Mouse (Mus musculus) T-cell, adult 66 days (primary cell): Measurements from ENCODE around the gene Rnf25. TPM values are rescaled to one million over a fixed set of nuclear protein-coding genes. Genes with fewer than 3 reads are reported as not detected.

Experiments used
- total RNA-seq, 2 experiments: library from RNA; stranded (reverse); gene quantifications; 3 replicates in 1 of 2; 4 replicates in 1 of 2; pipeline ENCODE4 v1.2.4; 2023

Rnf25 gene
- 10 to 100 TPM; 44.5 to 53.4 TPM for total RNA-seq

GRCm38 (mm10) chr1:74601267-74601962 lies at the start of gene Rnf25, which contains the start of gene Stk36:
Gene Rnf25, minus strand, starts transcription at chr1:74601397.
Gene Stk36, plus strand, starts transcription at chr1:74601445.

GRCm38 (mm10) chr1:74587773-74588445 lies 13.3 kb downstream of the Rnf25 start, which contains the start of the genes Zfp142 and Bcs1l:
Gene Zfp142, minus strand, starts transcription at chr1:74588246.
Gene Bcs1l, plus strand, starts transcription at chr1:74588289.

DNA sequence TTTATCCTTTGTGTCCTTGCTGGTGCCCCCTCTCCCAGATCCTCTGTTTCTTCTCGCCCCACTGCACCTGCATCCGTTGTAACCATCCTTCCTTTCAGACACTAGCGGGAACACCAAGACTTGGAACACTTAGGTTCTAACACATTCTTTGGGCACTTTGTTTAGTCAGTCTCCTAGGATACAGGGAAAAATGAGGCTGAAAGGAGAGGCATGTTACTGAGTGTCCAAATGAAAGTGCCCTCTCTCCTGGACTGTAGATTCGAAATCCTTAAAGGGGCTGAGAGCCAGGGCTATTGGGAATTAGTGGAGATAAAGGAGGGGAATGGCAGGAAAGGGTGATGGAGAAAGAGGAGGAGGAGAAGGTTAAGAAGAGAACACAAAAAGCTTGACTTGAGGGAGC lies 57.0 kb downstream of the Rnf25 start, which contains the start of gene Usp37:
Usp37 (minus strand) TSS at position 101 of the 400 bp plus-strand sequence.

Other genes starting within 250 kb of the Rnf25 start
- gene Catip, start 239.3 kb downstream of the Rnf25 start, total RNA-seq, result not detected
- 1 to 10 TPM; 1.7 to 3.5 TPM for gene Slc11a1, start 226.2 kb downstream of the Rnf25 start, total RNA-seq
- gene Ctdsp1, start 209.9 kb downstream of the Rnf25 start, total RNA-seq, result 100 to 1,000 TPM; 120 to 129 TPM
- 1 to 10 TPM in 1 of 2 experiments, under 1 TPM in 1; 0.96 to 3.3 TPM for gene Vil1, start 192.0 kb downstream of the Rnf25 start, total RNA-seq
- 10 to 100 TPM; 30.6 to 32.4 TPM for gene Cnot9, start 95.3 kb downstream of the Rnf25 start, total RNA-seq
- gene Plcd4, start 58.5 kb downstream of the Rnf25 start, total RNA-seq, result under 1 TPM; 0.62 to 0.84 TPM
- gene Usp37, start 57.1 kb downstream of the Rnf25 start, total RNA-seq, result 10 to 100 TPM; 25.0 to 27.9 TPM
- gene Zfp142, start 13.2 kb downstream of the Rnf25 start, total RNA-seq, result 10 to 100 TPM; 49.4 to 61.7 TPM
- 10 to 100 TPM; 12.3 to 13.8 TPM for gene Bcs1l, start 13.1 kb downstream of the Rnf25 start, total RNA-seq
- gene Stk36, start within 50 bp of the Rnf25 start, total RNA-seq, result not detected
- 10 to 100 TPM; 65.7 to 79.6 TPM for gene Ttll4, start 60.3 kb upstream of the Rnf25 start, total RNA-seq
- 1 to 10 TPM in 1 of 2 experiments, under 1 TPM in 1; 0.53 to 1.4 TPM for gene Cyp27a1, start 112.2 kb upstream of the Rnf25 start, total RNA-seq
- gene Prkag3, start 147.8 kb upstream of the Rnf25 start, total RNA-seq, result not detected
- not detected for gene Wnt6, start 170.5 kb upstream of the Rnf25 start, total RNA-seq
- gene Wnt10a, start 190.1 kb upstream of the Rnf25 start, total RNA-seq, result under 1 TPM; 0.50 to 0.98 TPM